Mouse (Mus musculus): ENCODE results near the gene Cpne8.

DNA sequence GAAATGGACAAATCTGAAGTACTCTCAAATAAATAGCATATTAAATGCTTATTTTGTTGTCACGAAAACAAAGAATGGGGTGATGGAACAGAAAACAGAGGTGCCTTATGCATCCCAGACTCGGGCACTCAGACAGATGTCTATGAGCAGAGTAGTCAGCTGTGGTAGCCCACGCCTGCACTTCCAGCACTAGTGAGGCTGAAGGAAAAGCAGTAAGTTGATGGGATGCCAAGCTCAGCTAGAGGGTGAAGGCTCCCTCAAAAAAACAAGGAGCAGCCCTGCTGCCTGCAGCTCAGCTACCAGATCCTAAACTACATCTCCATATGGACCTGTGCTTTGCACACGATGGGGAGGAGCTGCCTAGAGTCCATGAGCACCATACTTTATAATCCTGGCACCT is 15.6 kb downstream of the Cpne8 start:
- no peak for TF ChIP-seq GATA1 (IDR thresholded peaks at IDR 0.05; ENCODE audit: borderline replicate concordance, low read length)
- TF ChIP-seq FLI1 (IDR thresholded peaks at IDR 0.05; ENCODE audit: low read length) = no peak
